In genomic region chr11:60220291-60220804, GRCm38 (mm10) we compare ENCODE assay signal across 1 mouse cellular context.
TF ChIP-seq lines count a peak whose summit lies in the region.

No protein-coding gene starts in this region.

TF ChIP-seq in CH12.LX, 34 proteins besides CTCF, POLR2A, EP300 and RAD21 (continued from another document):
- TF ChIP-seq CHD2 (IDR thresholded peaks at IDR 0.05; ENCODE audit: low read length) (no peak), BHLHE40 (IDR thresholded peaks at IDR 0.05; ENCODE audit: low read depth, low read length) (peak; percentile 31; the same call in 1 of the 2 replicates), JUND (conservative IDR thresholded peaks at IDR 0.05; ENCODE audit: low read depth, low read length) (no peak), MAZ (IDR thresholded peaks at IDR 0.05; ENCODE audit: low read depth, low read length) (no peak), USF1 (IDR thresholded peaks at IDR 0.05; ENCODE audit: low read depth, low read length) (no peak), ZKSCAN1 (IDR thresholded peaks at IDR 0.05; ENCODE audit: borderline replicate concordance, low read depth, low read length) (no peak), POLR2AphosphoS2 (IDR thresholded peaks at IDR 0.05; ENCODE audit: low read depth, low read length) (peak; percentile 82), GABPA (IDR thresholded peaks at IDR 0.05; ENCODE audit: insufficient replicate concordance, low read depth, low read length) (no peak), TCF12 (IDR thresholded peaks at IDR 0.05; ENCODE audit: low read depth, low read length) (peak; percentile 77), SMC3 (IDR thresholded peaks at IDR 0.05; ENCODE audit: low read depth, low read length) (no peak), UBTF (IDR thresholded peaks at IDR 0.05; ENCODE audit: low read depth, low read length) (no peak), ZMIZ1 (IDR thresholded peaks at IDR 0.05; ENCODE audit: low read depth, low read length) (no peak), ETS1 (conservative IDR thresholded peaks at IDR 0.05; ENCODE audit: low read depth, low read length) (0 out of 2 replicates have a peak, but pooled peaks have one; percentile 9), MAX (IDR thresholded peaks at IDR 0.05; ENCODE audit: low read length) (peak; percentile 74), NELFE (IDR thresholded peaks at IDR 0.05; ENCODE audit: low read depth, low read length) (peak; percentile 95), ELF1 (IDR thresholded peaks at IDR 0.05; ENCODE audit: low read depth, low read length) (peak; percentile 86), SIN3A (IDR thresholded peaks at IDR 0.05; ENCODE audit: low read length) (peak; percentile 10), ZC3H11A (IDR thresholded peaks at IDR 0.05; ENCODE audit: low read depth, low read length) (no peak)
